Mouse (Mus musculus) frontal cortex, postnatal 10 days (tissue): ENCODE results near the gene Runx2.

ENCODE experiments used
- DNase-seq, 2 experiments: peaks; one replicate each; pipeline ENCODE4 v3.0.0; 2022; ENCODE audit warnings: low spot score in 2 of 2, mixed read lengths in 1 of 2

Gene Runx2

DNA sequence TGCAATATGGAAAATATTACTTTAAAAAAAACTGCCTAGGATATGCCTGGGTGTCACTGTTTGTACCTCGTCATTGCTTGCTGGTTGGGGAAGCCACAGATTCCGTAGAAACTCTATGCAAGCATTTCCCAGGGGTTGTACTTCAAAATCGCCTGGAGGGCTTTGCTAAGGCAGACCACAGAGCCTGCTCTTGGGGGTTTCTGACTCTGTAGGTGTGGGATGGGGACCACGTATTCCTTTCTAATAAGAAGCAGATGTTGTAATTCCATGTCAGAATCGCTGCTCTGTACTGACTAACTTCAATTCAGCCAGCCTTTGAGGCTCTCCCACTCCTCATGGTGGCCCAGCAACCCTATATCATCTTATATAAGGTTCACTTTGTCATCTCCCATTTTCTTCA, 46.1 kb downstream of the Runx2 start:
- no peak for DNase-seq

DNA sequence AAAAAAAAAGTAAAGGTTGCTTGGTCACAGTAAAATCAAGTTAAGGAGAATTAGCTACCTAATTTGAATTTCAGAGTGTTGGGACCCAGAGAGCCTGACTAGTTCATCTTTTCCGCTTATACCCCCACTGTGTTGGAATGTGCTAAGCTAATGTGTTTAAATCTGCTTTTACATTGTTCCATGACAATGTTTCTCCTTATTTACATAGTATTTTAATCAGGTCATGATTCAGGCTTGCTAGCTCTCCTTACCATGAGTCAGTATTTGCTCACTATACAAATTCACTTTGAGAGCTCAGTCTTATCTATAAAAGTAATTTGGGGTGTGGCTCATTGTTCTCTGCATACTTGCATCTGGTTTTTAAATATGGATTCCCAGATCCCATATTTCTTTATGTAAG, 47.2 kb downstream of the Runx2 start:
- DNase-seq: no peak

DNA sequence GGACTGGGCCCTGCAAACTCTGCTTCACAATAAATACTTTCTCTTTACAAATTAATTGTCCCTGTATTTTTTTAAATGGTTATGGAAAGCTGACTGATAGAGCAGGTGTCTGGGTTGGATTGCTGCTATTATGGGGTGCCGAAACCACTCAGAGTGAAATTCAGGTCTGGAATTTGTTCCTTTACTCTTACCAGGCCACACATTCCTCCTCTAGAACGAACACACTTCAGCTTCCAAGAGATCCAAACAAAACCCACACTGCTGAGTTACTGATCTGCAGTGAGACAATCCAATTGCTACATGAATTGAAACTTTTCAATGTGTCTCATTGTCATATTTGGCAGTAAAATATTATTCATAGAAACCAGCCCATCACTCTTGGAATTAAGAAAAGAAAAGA, 47.6 kb downstream of the Runx2 start:
- DNase-seq: no peak

GRCm38 (mm10) chr17:44766318-44766717, 48.3 kb downstream of the Runx2 start:
- no peak for DNase-seq

GRCm38 (mm10) chr17:44745378-44745777, 69.2 kb downstream of the Runx2 start:
- DNase-seq: no peak

- no peak for DNase-seq
These were observed 70.8 kb downstream of the Runx2 start for GRCm38 (mm10) chr17:44743780-44744179.

DNA sequence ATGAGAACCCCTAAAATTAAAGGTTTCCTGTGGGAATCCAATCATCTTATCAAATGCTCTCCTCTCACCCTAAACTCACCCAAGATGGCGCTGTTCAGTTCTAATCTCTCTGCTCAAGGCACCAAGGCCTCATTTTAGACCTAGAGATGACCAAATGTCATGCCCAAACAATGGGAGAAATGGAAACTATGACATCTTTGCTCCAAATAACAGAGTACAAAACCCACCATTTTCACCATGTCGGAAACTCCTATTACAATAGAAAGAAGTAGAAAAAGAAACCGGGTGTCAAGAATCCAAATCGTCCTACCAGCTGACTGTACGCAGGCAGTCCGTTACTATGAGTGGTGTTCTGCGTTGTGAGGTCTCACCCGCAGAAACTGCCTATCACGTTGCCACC, 72.4 kb downstream of the Runx2 start:
- DNase-seq: no peak

DNA sequence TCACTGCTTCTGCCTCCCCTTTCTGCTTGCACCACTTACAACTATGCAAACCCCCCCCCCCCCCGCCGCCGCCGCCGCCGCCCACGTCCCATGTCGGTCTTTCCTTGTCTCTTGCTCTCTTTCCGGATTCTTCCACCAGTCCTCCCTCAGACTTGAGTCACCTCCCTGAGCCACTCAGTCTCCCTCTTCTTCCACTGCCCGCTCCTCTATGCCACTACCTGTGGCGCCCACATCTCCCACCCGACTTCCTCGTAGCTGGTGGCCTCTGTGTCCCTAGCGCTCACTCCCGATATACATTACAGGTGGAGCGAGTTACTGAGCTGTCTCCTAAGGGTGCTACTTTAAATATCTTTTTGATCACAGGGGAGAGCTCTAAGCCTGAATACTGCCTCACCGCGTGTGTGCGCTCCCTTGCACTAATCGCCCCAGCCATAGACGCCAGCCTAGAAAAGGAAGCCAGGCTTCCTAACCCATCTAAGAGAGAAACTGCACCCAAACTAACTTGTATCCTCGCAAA, 76.4 kb downstream of the Runx2 start:
- DNase-seq: no peak

DNA sequence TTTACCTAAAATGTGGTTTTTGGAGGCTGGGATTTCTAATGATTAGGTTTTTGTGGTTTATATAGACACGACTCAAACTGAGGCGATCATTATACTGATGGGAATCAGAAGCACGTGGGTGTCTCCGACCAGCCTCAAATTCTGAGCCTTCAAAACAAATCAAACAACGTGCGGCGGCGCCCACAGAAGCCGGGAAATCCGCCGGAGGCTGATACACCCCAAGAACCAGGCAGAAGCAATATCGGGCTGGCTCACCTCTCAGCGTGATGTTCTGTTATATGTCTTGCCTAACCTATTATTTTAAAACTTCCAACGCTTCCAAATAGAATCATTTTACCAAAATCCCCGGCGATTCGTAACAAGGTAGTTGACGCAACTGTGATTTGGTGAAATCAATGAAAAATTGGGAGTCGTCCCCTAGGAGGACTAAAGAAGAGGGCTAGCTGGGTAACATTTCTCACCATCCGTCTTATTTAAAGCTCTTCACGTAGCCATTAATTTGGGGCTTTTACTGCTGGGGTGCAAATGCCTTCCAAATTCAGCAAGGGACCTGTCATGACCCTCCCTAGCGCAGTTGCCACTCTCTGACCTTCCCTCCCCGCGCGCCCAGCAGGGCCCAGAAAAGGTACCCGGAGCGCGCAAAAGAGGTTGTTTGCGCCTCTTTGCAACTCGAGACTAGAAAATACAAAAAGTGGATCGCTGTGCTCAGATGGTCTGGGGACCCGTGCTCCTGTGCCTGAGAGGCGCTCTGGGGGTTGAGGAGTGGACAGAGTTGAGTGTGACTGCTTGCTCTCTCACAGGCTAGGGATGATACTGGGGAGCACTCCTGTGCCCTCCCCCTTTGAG, 77.1 kb downstream of the Runx2 start:
- DNase-seq: peak in 1 of 2 experiments; percentile 17

DNA sequence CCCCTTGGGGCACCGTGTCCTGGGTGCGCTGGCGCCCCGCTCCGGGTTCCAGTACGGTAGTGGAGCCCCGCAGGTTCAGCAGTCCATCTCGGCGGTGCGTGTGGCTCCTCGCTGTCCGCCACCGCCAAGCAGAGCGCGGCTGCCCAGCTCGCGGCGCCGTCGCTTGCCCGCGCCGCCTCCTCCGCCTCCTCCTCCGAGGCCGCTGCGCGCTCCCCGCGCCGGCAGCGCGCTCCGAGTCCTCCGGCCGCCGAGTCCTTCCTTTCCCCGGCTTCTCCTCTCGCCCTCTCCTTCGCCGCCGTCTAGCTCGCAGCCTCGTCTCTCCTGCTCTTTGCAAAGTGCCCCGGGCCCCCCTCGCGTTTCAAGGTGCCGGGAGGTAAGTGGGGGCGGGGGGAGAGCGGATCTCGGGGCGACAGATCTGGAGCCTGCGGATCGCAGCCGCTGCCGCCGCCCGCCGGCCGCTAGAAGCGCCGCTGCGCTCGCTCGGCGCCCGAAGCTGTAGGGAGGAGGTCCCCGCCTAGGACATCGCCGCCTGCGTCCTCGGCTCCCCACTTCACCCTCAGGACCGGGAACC, 78.5 kb downstream of the Runx2 start:
- DNase-seq: peak in 1 of 2 experiments; percentile 60

GRCm38 (mm10) chr17:44735223-44735990, 79.2 kb downstream of the Runx2 start:
- DNase-seq: peak in 1 of 2 experiments; percentile 50

- peak in 1 of 2 experiments; percentile 36 for DNase-seq
These were observed 79.9 kb downstream of the Runx2 start for GRCm38 (mm10) chr17:44734501-44735222.

- DNase-seq: no peak
These were observed 80.9 kb downstream of the Runx2 start for GRCm38 (mm10) chr17:44733544-44734310.

DNA sequence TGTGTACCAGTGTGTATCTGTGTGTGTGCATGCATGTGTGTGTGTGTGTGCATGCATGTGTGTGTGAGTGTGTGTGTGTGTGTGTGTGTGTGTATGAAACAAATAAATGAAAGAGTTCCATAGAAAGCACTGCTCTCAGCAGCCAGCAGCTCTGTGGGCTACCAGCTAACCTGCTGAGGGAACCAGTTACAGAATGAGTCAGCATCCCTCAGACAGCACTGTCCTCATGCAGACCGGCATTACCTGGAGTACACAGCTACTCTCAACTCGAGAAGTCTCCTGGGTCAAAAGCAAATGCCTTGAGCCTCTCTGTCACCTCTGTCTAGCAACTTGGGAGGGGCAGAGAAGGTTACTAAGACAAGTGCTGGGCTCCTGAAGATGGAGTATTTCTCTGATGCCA, 86.1 kb downstream of the Runx2 start:
- no peak for DNase-seq

- DNase-seq: no peak
These were observed 86.9 kb downstream of the Runx2 start for GRCm38 (mm10) chr17:44727675-44728074.

- DNase-seq: no peak
These were observed 89.7 kb downstream of the Runx2 start for GRCm38 (mm10) chr17:44724805-44725480.

- no peak for DNase-seq
These were observed 90.3 kb downstream of the Runx2 start for GRCm38 (mm10) chr17:44724255-44724654.

- no peak for DNase-seq
These were observed 92.3 kb downstream of the Runx2 start for GRCm38 (mm10) chr17:44722103-44722792.

DNA sequence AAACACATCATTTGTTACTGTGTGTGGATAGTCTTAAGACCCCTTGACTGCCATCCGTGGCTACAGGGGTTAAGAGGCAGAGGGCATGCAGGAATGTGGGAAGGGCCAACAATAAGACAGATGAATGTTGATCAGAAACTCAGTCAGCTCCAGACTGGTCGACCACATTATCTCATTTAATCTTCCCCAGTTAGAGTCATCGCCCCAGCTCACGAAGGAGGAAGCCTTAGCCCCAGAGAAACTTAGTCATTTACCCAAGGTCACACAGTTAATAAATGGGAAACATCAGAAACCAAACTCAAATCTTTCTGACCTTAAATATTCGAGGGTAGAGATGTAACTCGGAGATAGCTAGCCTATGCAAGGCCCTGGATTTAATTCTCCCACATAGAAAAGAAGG, 96.0 kb downstream of the Runx2 start:
- no peak for DNase-seq

DNA sequence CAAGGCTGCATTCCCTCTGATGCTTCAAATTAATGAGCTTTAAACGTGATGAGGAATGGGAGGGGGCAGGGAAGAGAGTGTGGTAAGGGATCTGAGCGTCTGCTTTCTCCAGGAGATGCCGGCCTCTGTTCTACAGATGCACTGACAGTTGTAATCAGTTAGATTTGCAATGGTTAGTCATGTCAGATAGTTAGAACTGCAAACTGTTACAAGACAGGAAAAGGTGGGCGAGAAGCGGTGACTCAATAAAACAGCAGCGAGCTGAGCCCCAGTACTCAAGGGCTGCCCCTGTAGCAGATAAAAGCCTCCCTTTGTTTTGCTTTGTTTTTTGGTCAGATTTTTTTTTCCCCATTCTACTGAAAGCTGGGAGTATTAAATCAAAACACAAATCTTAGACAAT, 96.6 kb downstream of the Runx2 start:
- DNase-seq: no peak
